Mouse (Mus musculus) cerebellum, adult 2 months (tissue): ENCODE measurements around the gene H2-Ab1.

Experiments
- CTCF ChIP-seq: fragments of 200-500 bp; IDR thresholded peaks from 2 replicates; pipeline ENCODE4 v1.5.1; 2011; ENCODE audit warnings: low read depth, mild to moderate bottlenecking, control low read depth, low read length, moderate library complexity, borderline replicate concordance; ENCODE audit not compliant: insufficient read depth
- POLR2A ChIP-seq: fragments of 200-500 bp; IDR thresholded peaks from 2 replicates; pipeline ENCODE4 v1.6.1; 2011; ENCODE audit warnings: low read length, control low read depth, borderline replicate concordance; ENCODE audit not compliant: insufficient read depth

DNA sequence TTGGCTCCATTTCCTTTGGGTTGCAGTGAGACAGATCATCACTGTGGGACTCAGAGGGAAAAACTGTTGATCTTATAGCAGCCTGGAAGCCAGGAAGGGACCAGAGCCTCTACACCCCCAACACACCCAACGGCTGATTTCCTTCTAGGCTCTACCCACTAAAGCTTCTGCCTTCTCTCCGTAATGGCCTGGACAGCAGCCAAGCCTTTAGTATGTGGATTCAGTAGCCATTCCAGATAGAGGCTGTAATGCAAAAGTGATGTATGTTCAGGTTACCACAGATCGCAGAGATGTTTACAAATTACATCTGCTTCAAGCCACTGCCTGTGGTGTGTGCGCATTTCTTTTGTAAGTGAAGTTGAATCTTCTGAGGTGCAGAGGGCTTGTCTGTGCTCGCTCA lies 3.1 kb downstream of the H2-Ab1 start:
- TF ChIP-seq CTCF, result no peak
- no peak for TF ChIP-seq POLR2A
